Mouse (Mus musculus) kidney, adult 2 months (tissue): Measurements from ENCODE around the gene Dhrs7.

ENCODE experiments used
- CTCF ChIP-seq: fragments of 200-500 bp; conservative IDR thresholded peaks from 2 replicates; pipeline ENCODE4 v1.5.1; 2011; ENCODE audit warnings: low read depth, mild to moderate bottlenecking, control low read depth, low read length, moderate library complexity, mixed read lengths; ENCODE audit not compliant: insufficient read depth, insufficient read length
- POLR2A ChIP-seq: fragments of 200-500 bp; IDR thresholded peaks from one replicate; pipeline ENCODE4 v1.6.1; 2011; ENCODE audit warnings: low read depth, low read length, control low read depth

GRCm38 (mm10) chr12:72664735-72665337 is at the start of gene Dhrs7:
- TF ChIP-seq CTCF (peak; percentile 14; the same call in 1 of the 2 replicates), POLR2A (no peak)
